Mouse (Mus musculus) G1E (cell line): Measurements from ENCODE around the gene Cox7a1. TPM values are rescaled to one million over a fixed set of nuclear protein-coding genes. Genes with fewer than 3 reads are reported as not detected.
A peak's percentile ranks its signal among the peaks of the same experiment; 100 is the strongest.
"Not testable (repeated sequence)": the region's sequence is repeated elsewhere in the genome, so short reads cannot be mapped to it uniquely, and the experiment has no call there.

Source experiments
- ATAC-seq: 2 replicates; pipeline ENCODE4 v1.8.0; 2016; ENCODE audit warnings: mild to moderate bottlenecking; ENCODE audit not compliant: insufficient number of reproducible peaks, poor library complexity, low FRiP score, severe bottlenecking; ENCODE audit errors: extremely low read depth
- DNase-seq: peaks from one replicate; pipeline ENCODE4 v3.0.0; 2012; ENCODE audit warnings: low spot score
- H3K27me3 ChIP-seq: 2 replicates; pipeline ENCODE4 v1.6.1; 2012; ENCODE audit warnings: mild to moderate bottlenecking, low read length, inconsistent platforms; ENCODE audit not compliant: insufficient read depth
- H3K36me3 ChIP-seq: replicated peaks from 2 replicates; pipeline ENCODE3; 2012; ENCODE audit warnings: mild to moderate bottlenecking, inconsistent platforms
- H3K4me1 ChIP-seq: 2 replicates; pipeline ENCODE4 v1.6.1; 2012; ENCODE audit warnings: low read depth, low read length, inconsistent platforms, mixed read lengths; ENCODE audit not compliant: insufficient read depth
- H3K4me3 ChIP-seq: 2 replicates; pipeline ENCODE4 v1.5.1; 2012; ENCODE audit warnings: low read depth, mild to moderate bottlenecking, inconsistent platforms, low read length, moderate library complexity, mixed read lengths
- H3K9me3 ChIP-seq: replicated peaks from 2 replicates; pipeline ENCODE4 v1.6.1; 2012; ENCODE audit warnings: inconsistent platforms
- CTCF ChIP-seq: IDR thresholded peaks from 2 replicates; pipeline ENCODE4 v1.5.1; 2012; ENCODE audit warnings: low read depth, low read length, inconsistent platforms, mixed read lengths
- GATA1 ChIP-seq: IDR thresholded peaks from 2 replicates; pipeline ENCODE4 v1.6.1; 2012; ENCODE audit warnings: borderline replicate concordance, low read length, inconsistent platforms, mixed read lengths
- GATA2 ChIP-seq: IDR thresholded peaks from 2 replicates; pipeline ENCODE4 v1.6.1; 2012; ENCODE audit warnings: low read depth, low read length, inconsistent platforms, borderline replicate concordance
- POLR2AphosphoS5 ChIP-seq: IDR thresholded peaks from 2 replicates; pipeline ENCODE4 v1.6.1; 2012; ENCODE audit warnings: low read depth, low read length, inconsistent platforms; ENCODE audit not compliant: insufficient replicate concordance
- TAL1 ChIP-seq: conservative IDR thresholded peaks from 2 replicates; pipeline ENCODE4 v1.6.1; 2012; ENCODE audit warnings: low read depth, low read length, inconsistent platforms, mixed read lengths
- polyA plus RNA-seq: library from polyadenylated mRNA; stranded (reverse); fragments of >175 nt; gene quantifications from 2 replicates; pipeline ENCODE4 v1.2.3, GENCODE M21; 2012
- total RNA-seq, 2 experiments: library from RNA; stranded (forward) in 1 of 2; stranded (reverse) in 1 of 2; fragments of 200-1000 nt in 1 of 2; fragments of >200 nt in 1 of 2; fragmentation: Nextera tagmentation in 1 of 2; gene quantifications; 2 replicates each; pipeline ENCODE4 v1.2.3; 2014 to 2017

The Cox7a1 gene
- total and polyA plus RNA-seq, 3 experiments, result 16.0 to 57.0 (median 32.4) TPM

- H3K27me3 ChIP-seq, result no peaks in the 10 kb centered on the region
- no peak for DNase-seq
- TF ChIP-seq GATA1, result no peak
- TF ChIP-seq GATA2, result no peak
- TF ChIP-seq POLR2AphosphoS5, result no peak
- no peak for TF ChIP-seq CTCF
- TF ChIP-seq TAL1, result no peak
- H3K9me3 ChIP-seq, result no peaks in the 10 kb centered on the region
- peaks cover 41% of the 10 kb centered on the region for H3K36me3 ChIP-seq
- no peak overlapping the region for H3K4me3 ChIP-seq
- ATAC-seq, result no peak
- peaks cover 8% of the 10 kb centered on the region; the same call in 1 of the 2 replicates for H3K4me1 ChIP-seq
Observed at GRCm38 (mm10) chr7:30178256-30178655, 5.7 kb upstream of the Cox7a1 start.

GRCm38 (mm10) chr7:30181308-30181707 lies 2.6 kb upstream of the Cox7a1 start:
- ATAC-seq (no peak), DNase-seq (peak; percentile 37)
- peaks cover 41% of the 10 kb centered on the region for H3K36me3 ChIP-seq
- TF ChIP-seq POLR2AphosphoS5, result no peak
- no peak for TF ChIP-seq GATA2
- peak; percentile 84 for TF ChIP-seq CTCF
- no peak overlapping the region for H3K4me3 ChIP-seq
- no peaks in the 10 kb centered on the region for H3K9me3 ChIP-seq
- H3K4me1 ChIP-seq, result peaks cover 34% of the 10 kb centered on the region
- H3K27me3 ChIP-seq, result no peaks in the 10 kb centered on the region

GRCm38 (mm10) chr7:30181929-30182328 lies 2.0 kb upstream of the Cox7a1 start:
- peaks cover 35% of the 10 kb centered on the region for H3K4me1 ChIP-seq
- ATAC-seq, H3K9me3 ChIP-seq, DNase-seq, H3K27me3 ChIP-seq, H3K4me3 ChIP-seq: not testable (repeated sequence)
- H3K36me3 ChIP-seq, result peaks cover 41% of the 10 kb centered on the region

- ATAC-seq, H3K4me3 ChIP-seq, H3K27me3 ChIP-seq, H3K9me3 ChIP-seq, DNase-seq: not testable (repeated sequence)
- peaks cover 45% of the 10 kb centered on the region for H3K36me3 ChIP-seq
- H3K4me1 ChIP-seq, result peaks cover 39% of the 10 kb centered on the region
Observed at GRCm38 (mm10) chr7:30183189-30183588, 755 bp upstream of the Cox7a1 start.

- Histone ChIP-seq H3K4me1 (peaks cover 42% of the 10 kb centered on the region), H3K27me3 (no peaks in the 10 kb centered on the region), H3K4me3 (peak overlapping the region; percentile 72), H3K9me3 (no peaks in the 10 kb centered on the region), H3K36me3 (peaks cover 50% of the 10 kb centered on the region)
- TF ChIP-seq POLR2AphosphoS5, result no peak
- ATAC-seq, result no peak
- DNase-seq, result no peak
Observed at GRCm38 (mm10) chr7:30184641-30185348, 851 bp downstream of the Cox7a1 start.

- TF ChIP-seq CTCF (no peak), TAL1 (no peak), POLR2AphosphoS5 (no peak), GATA2 (no peak), GATA1 (no peak)
- Histone ChIP-seq H3K4me3 (no peak overlapping the region), H3K27me3 (no peaks in the 10 kb centered on the region), H3K9me3 (no peaks in the 10 kb centered on the region), H3K36me3 (peaks cover 85% of the 10 kb centered on the region), H3K4me1 (peaks cover 44% of the 10 kb centered on the region)
- DNase-seq, result no peak
- ATAC-seq, result no peak
Observed at GRCm38 (mm10) chr7:30188344-30189115, 4.6 kb downstream of the Cox7a1 start.

GRCm38 (mm10) chr7:30189116-30189491 lies 5.2 kb downstream of the Cox7a1 start:
- no peak for ATAC-seq
- peaks cover 85% of the 10 kb centered on the region for H3K36me3 ChIP-seq
- H3K27me3 ChIP-seq, result no peaks in the 10 kb centered on the region
- DNase-seq, result no peak
- no peak for TF ChIP-seq CTCF
- no peak for TF ChIP-seq GATA1
- no peak for TF ChIP-seq POLR2AphosphoS5
- no peak for TF ChIP-seq TAL1
- TF ChIP-seq GATA2, result no peak
- H3K4me1 ChIP-seq, result peaks cover 40% of the 10 kb centered on the region
- H3K4me3 ChIP-seq, result no peak overlapping the region
- H3K9me3 ChIP-seq, result no peaks in the 10 kb centered on the region
